Mouse (Mus musculus): ENCODE measurements around the gene Glrb.
A peak's percentile ranks its signal among the peaks of the same experiment; 100 is the strongest.

Gene Glrb

GRCm38 (mm10) chr3:80823975-80824374 lies 89.5 kb downstream of the Glrb start:
- DNase-seq (ENCODE audit: low spot score), result no peak

DNA sequence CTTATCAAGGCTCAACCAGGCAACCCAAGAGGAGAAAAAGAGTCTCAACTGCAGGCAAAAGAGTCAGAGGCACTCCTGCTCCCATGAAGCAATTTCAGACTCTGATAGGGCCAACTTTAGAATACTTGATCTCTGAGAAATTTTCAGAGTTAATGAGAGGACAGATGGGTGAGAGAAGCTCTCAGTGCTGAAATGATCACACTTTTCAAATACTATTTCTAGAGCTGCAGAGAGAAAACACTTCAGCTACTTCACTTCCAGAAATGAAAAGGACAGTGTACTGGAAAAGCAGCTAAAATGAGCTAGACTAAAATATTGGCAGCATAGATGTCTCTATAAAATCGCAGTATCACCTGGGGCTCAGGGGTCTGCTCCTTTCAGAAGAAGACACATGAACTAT lies 94.8 kb downstream of the Glrb start:
- no peak for DNase-seq (ENCODE audit: low spot score)

DNA sequence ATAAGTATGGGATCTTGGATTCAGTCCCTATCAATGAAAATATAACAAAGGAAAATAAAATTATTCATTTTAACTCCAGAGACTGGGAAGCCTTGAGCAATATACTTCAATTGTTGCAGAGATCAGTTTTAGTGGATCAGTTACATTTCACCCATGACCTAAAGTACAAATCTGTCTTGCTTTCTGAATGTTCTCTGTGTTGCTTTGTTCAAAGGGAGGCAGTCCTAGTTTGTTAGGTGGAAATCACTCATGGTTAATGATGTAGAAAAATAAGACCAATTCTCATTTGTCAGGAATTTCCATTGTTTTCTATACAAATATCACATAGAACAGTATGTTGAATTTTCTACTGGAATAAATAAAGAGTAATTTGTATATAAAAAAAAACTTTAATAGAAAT lies 99.7 kb downstream of the Glrb start:
- no peak for DNase-seq (ENCODE audit: low spot score)

DNA sequence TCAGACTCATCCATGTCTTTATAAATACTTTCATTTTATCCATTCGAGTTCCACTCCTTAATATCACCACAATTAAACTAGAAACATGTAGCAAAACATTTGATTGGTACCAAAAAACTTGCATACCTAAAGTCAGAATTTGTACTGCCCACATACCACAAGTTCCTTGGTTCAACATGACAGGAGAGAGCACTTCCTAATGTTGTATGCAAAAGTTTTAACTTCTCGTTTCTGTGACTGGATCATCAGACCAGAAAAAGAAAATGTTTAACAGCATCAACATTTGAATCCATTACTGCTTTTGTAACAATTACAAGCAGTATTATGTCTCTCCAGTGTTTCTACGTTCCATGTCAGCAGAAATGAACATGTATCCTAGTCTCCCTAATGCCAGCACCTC lies 101.2 kb downstream of the Glrb start:
- DNase-seq (ENCODE audit: low spot score), result no peak

GRCm38 (mm10) chr3:80805327-80805726 lies 108.1 kb downstream of the Glrb start:
- DNase-seq (ENCODE audit: low spot score), result no peak

DNA sequence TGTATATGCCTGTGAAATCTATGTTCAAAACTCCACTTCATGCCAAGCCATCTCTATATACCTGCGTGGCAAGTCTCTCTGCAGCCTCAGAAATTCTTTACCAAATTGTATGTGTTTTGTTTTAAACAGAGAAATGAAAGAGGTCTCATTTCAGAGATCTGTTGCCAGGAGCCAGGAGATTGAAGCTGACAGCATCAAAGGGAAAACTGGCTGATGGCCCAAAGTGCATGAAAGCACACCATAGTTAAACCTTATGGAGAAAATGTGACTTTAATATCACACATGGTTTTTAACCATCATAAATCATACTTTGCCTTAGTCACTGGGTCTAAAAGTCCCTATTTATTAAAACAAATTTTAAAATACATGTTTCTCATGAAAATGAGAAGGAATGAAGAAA lies 109.6 kb downstream of the Glrb start:
- DNase-seq (ENCODE audit: low spot score), result no peak

GRCm38 (mm10) chr3:80803211-80803610 lies 110.2 kb downstream of the Glrb start:
- no peak for DNase-seq (ENCODE audit: low spot score)

- DNase-seq (ENCODE audit: low spot score), result peak; percentile 17
Measured at GRCm38 (mm10) chr3:80802596-80803081, 110.8 kb downstream of the Glrb start, which contains the start of gene Gria2. TSS of gene Gria2 (minus strand) at chr3:80802835.

GRCm38 (mm10) chr3:80801827-80802310 lies 111.6 kb downstream of the Glrb start:
- no peak for DNase-seq (ENCODE audit: low spot score)

- DNase-seq (ENCODE audit: low spot score), result no peak
Measured at GRCm38 (mm10) chr3:80800995-80801826, 112.2 kb downstream of the Glrb start.

DNA sequence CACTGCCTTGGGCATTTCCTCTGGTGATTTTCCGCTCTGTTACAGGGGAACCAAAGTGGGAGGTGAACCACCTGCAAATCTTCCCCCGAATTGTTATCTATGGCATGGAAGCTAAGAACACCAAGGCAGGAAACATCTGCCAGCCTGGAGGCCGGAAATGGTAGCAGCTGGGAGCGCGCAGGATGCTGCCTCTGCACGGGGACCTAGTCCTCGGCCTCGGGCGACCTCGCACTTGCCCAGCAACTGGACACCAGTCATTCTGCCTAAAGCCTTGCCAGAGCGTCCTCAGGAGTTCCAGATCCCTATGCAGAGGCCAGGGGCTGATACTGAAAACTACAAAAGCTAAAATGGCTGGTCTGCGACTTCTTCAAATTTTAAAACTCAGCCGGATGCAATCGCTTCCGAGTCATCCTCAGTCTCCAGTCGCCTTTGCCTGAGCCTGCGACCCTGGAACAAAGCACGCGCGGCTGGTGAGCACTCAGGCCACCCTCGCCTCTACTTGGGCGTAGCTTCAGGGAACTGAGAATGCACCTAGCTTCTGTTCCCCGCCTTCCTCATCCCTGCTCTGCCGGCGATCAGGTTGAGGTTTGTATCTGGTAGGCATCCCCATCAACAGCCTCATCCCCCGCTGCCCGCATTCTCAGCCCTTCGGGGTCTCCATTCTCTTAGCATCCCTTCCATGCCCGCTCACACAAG lies 113.0 kb downstream of the Glrb start:
- DNase-seq (ENCODE audit: low spot score), result no peak

DNA sequence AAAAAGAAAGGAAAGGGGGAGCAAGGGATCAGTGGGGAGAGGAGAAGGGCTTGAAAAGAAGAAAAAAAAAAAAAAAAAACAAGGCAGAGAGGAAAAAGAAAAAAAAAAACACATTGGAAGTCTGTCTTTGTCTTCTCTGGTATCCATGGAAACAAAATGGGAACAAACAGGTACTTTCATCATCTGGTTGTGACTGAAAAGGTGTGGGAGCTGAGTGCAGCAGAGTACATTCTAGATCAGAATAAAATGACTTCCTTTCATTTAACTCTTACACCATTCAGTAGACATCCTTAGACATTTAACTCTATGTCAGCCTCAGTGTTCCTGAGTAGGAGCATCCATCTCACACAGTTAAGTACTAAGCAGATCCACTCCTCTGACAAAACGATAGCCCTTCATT lies 115.5 kb downstream of the Glrb start:
- no peak for DNase-seq (ENCODE audit: low spot score)

GRCm38 (mm10) chr3:80796764-80797163 lies 116.7 kb downstream of the Glrb start:
- DNase-seq (ENCODE audit: low spot score), result no peak

DNA sequence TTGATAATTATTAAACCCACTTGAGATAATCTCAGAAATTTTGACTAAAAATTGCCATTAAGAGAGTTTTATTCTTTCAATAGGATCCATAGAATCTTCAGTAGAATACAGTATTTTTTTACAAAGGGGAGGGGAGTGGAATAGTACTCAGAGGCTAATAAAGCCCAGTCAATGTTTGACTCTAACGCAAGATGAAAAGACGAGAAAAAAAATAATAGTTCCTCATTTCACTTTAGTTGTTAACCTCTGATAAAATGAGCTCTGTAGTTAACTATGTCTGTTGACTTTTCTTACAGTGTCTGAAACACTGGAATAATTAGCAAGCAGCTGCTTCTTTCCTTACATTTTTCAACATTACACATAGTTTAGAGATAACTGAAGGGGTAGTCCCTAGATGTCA lies 118.2 kb downstream of the Glrb start:
- no peak for DNase-seq (ENCODE audit: low spot score)

Data from urinary bladder, postnatal 10 days (tissue).